Mouse (Mus musculus): ENCODE measurements around the gene Foxn2.
"Not testable (repeated sequence)": the region's sequence is repeated elsewhere in the genome, so short reads cannot be mapped to it uniquely, and the experiment has no call there.

Gene Foxn2

DNA sequence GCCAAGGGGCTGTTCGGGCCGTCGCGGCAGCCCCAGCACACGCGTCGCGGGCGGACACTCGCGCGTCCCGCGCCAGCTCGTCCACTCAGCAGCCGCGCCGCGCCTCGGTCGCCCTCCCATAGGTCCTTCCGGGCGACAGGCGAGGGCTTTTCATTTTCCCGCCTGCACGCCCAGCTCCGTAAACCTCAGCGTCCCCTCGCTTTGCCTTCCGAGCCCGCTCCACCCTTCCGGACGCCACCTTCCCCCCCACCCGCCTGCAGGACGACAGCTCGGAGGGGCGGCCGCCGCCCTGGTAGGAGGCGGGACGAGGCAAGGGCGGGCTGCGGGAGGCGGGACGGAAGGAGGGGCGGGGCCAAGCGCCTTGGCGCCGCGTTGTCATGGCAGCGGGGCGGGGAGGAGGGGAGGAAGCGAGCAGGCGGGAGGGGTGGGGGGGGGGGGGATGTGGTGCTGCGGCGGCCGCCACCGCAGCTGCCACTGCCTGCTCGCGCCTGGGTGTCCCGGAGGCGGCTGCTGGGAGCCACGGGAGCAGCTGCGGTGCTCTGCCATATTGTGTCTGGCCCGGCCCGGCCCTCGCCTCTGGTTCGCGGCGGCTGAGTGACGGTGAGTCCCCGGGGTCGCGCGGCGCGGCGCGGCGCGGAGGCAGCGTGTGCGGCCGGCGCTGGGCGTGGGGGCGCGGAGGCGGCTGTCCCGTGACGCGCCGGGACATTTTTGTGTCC, at the start of gene Foxn2:
TSS of gene Foxn2 (plus strand) at position 427 of the 716 bp plus-strand sequence.
- DNase-seq (ENCODE audit: low read depth, low spot score): peak; percentile 97

- DNase-seq (ENCODE audit: low read depth, low spot score): no peak
These were observed 43.0 kb upstream of the Foxn2 start for GRCm38 (mm10) chr17:88397501-88397900.

- DNase-seq (ENCODE audit: low read depth, low spot score): no peak
These were observed 42.4 kb upstream of the Foxn2 start for GRCm38 (mm10) chr17:88398090-88398489.

GRCm38 (mm10) chr17:88398854-88399253, 41.7 kb upstream of the Foxn2 start:
- no peak for DNase-seq (ENCODE audit: low read depth, low spot score)

GRCm38 (mm10) chr17:88400122-88400521, 40.4 kb upstream of the Foxn2 start:
- no peak for DNase-seq (ENCODE audit: low read depth, low spot score)

DNA sequence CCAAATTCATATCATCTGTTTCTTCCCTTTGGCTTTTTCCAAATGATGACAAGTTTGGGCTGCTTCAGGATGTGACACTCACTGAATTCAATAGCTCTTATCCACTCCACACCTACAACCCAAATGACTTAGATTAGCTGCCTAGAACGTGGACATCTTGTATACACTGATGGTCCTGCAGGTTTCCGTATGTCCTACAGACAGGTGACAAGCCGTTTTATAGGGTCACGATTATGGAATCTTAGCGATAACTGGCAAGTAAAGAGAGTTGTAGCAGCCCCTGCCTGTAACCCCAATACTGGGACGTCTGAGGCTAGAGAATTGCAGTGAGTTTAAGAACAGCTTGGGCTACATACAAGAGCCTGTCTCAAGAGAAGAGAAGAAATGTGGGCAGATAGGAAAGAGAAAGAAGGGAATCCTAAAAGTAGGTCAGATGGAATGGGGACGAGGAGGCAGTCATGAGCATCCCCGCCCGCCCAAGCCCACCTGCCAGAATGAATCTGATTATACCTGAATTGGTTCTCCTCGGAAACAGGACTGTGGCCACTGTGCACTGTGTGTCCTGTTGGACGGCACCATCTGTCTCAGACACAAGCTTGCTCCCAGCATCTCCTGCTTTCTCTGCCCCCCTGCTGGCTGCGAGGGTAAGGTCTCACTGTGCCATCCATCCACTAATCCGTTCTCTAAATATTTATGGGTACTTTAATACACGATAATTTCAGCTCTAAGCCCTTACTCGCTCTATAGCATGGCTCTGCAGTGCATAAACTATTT, 39.6 kb upstream of the Foxn2 start:
- DNase-seq (ENCODE audit: low read depth, low spot score): no peak

DNA sequence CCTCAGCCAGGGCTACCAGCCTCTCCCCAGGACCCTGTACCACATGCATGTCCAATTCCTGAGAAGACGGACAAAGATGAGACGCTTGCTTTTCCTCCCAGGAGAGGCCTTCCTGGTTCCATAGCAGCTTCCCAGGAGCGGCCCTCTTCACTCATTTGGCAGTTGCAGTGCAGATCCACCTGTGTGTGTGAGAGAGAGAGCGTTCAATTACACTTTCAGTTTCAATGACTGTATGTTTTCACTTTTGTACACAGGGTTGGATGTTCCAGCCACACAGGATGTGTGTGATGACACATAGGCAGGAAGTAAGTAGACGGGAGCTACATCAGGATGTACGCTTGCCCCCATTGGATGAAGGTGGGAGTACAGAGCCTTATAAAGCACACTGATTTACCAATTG, 37.2 kb upstream of the Foxn2 start:
- peak; percentile 86 for DNase-seq (ENCODE audit: low read depth, low spot score)

GRCm38 (mm10) chr17:88404471-88404870, 36.0 kb upstream of the Foxn2 start:
- peak; percentile 10 for DNase-seq (ENCODE audit: low read depth, low spot score)

DNA sequence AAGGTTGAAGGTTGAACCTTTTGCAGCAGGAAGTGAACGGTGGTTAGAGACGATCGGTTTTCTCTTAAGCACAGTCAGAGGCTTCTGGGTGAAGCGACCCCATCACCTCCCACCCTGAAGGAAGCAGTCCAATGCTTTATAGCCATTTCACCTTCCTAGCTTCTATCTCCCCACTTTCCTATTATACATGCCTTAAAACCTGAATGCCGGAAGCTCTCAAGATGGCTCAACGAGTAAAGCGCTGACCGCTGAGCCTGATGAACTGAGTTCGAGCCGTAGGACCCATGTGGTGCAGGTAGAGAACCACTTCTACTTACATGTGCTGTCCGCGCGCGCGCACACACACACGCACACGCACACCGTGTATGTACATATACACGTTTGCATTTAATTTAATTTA, 35.4 kb upstream of the Foxn2 start:
- DNase-seq (ENCODE audit: low read depth, low spot score): peak; percentile 45

DNA sequence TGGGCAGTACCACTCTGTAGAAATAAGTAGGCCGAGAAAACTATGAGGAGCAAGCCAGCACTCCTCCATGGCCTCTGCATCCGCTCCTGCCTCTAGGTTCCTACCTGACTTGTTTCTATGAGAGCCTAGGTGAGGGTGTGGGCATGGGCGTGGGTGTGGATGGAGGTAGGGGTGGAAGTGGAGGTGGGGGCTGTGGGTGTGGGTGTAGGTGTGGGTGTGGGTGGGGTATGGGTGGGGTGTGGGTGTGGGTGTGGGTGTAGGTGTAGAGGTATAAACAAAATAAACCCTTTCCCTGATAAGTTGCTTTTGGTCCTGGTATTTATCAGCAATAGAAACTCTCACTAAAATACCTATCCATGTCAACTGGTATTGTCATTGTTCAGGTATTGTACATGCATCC, 30.8 kb upstream of the Foxn2 start:
- no peak for DNase-seq (ENCODE audit: low read depth, low spot score)

- no peak for DNase-seq (ENCODE audit: low read depth, low spot score)
These were observed 27.2 kb upstream of the Foxn2 start for GRCm38 (mm10) chr17:88413155-88413836.

DNA sequence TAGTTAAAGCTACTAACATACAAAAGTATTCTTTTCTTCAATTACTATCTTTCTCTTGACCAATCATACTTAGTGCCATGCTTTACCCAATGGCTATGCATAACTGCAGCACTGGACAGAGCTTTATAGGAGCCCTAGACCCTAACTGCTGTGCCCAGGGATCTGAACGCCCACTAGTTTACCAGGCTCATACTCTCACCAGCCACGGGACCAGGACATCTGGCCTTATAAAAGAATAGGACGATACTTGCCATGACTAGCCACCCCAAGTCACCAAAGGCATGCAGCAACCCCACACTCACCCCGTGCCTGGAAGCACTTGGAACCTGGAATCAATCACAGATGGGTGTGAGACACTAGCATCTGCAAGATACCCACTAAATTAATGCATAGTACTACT, 20.1 kb upstream of the Foxn2 start:
- no peak for DNase-seq (ENCODE audit: low read depth, low spot score)

DNA sequence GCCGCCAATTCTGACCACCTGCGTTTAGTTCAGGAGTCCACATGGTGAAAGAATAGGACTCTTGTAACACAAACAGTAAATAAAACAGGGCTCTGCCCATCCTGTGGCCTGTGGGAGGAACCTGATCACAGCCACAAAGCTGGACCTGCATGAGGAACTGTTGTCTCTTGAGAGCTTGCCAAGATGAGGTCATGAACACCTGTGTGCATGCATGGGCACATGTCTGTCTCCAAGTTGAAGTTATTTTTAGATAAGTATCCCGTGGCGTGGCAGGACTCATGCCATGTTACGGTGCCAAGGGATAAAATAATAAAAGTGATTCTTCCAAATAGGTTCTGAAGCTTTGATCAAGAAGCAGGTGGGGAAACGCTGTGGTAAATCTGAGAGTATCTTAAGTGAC, 19.3 kb upstream of the Foxn2 start:
- no peak for DNase-seq (ENCODE audit: low read depth, low spot score)

DNA sequence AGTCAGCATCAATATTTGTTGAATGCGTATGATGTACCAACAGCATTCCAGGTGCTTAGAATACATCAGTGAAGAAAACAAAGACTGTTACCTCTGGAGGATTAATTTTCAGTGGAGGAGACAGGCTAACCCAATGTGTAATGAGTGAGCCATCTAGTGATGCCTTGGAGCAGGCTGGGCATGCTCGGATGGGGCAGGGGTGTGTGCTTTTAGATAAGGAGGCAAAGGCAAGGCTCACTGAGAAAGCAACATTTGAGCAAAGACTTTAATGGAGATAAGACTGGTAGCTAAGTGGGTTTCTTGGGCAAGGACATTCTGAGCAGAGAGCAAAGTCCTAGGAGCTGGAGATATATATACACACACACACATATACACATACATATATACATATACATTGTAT, 9.8 kb upstream of the Foxn2 start:
- no peak for DNase-seq (ENCODE audit: low read depth, low spot score)

DNA sequence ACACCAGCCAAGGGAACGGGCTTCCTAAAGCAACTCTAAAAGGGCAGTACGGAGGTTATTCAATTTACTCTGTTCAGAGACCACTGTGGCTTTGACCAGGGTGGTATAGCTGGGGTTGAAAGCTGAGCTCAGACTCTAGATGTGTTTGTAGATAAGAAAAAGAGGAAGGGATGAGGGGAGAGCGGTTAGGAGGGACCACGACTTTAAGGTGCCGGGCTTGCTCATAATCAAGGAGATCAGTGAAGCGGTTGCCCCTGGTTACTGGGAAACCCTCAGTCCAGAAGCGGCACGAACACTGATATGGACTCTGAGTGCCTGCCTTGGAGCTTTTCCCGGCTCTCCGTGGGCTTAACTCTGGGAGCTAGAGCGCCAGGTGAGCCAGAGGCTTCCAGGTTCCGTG, 9.0 kb upstream of the Foxn2 start:
- no peak for DNase-seq (ENCODE audit: low read depth, low spot score)

GRCm38 (mm10) chr17:88431987-88432386, 8.5 kb upstream of the Foxn2 start:
- no peak for DNase-seq (ENCODE audit: low read depth, low spot score)

GRCm38 (mm10) chr17:88435322-88435721, 5.2 kb upstream of the Foxn2 start:
- DNase-seq (ENCODE audit: low read depth, low spot score): no peak

DNA sequence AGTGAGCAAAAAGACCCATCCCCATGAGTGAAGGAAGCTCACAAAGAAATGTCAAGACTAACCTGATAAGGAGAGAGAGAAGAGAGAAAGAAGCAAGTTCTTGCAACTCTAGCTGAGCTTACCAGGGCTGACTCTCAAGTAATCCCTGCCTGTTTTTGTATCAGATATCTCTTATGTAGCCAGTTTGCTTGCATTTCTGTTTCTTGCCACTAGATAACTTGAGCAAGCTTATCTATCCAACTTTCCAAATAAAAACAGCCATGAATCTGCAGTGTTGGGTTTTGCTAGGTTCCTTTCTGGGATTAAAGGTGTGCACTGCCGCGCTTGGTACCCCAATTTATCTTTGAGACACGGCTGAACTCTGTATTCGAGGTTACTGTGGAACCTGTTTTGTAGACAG, 4.2 kb upstream of the Foxn2 start:
- no peak for DNase-seq (ENCODE audit: low read depth, low spot score)

- not testable (repeated sequence) for DNase-seq (ENCODE audit: low read depth, low spot score)
These were observed 3.8 kb upstream of the Foxn2 start for GRCm38 (mm10) chr17:88436749-88437148.

GRCm38 (mm10) chr17:88437391-88437790, 3.1 kb upstream of the Foxn2 start:
- no peak for DNase-seq (ENCODE audit: low read depth, low spot score)

DNA sequence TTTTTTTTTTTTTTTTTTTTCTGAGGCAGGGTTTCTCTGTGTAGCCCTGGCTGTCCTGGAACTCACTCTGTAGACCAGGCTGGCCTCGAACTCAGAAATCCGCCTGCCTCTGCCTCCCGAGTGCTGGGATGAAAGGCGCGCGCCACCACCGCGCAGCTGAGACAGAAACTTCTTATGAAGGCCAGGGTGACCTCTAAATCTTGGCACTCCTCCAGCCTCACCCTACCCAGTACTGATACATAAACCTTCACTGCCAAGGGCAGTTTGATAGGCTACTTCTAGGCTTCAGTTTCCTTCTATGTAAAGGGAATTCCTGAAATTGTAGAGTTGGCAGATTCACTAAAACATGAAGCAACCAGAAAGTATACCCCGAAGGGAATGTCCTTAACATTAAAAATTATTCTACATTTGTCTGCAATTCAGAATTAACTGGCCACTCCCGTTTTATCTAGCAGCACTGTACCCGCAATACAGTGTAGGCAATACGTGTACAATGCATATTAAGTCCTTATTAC, 918 bp upstream of the Foxn2 start:
- DNase-seq (ENCODE audit: low read depth, low spot score): peak; percentile 22

- no peak for DNase-seq (ENCODE audit: low read depth, low spot score)
These were observed 505 bp downstream of the Foxn2 start for GRCm38 (mm10) chr17:88441001-88441431.

Data from CD4-positive helper T cell, adult 2 months (primary cell).